Mouse (Mus musculus) embryonic fibroblast, embryonic 13.5 days (primary cell): Measurements from ENCODE around the gene 1700001C19Rik.

Source experiments
- CTCF ChIP-seq: IDR thresholded peaks from 2 replicates; pipeline ENCODE4 v1.5.1; 2011; ENCODE audit warnings: mild to moderate bottlenecking, control low read depth, low read length, moderate library complexity, borderline replicate concordance; ENCODE audit not compliant: insufficient read depth
- POLR2A ChIP-seq: IDR thresholded peaks from 2 replicates; pipeline ENCODE4 v1.6.1; 2011; ENCODE audit warnings: low read depth, mild to moderate bottlenecking, control low read depth, low read length, moderate library complexity

DNA sequence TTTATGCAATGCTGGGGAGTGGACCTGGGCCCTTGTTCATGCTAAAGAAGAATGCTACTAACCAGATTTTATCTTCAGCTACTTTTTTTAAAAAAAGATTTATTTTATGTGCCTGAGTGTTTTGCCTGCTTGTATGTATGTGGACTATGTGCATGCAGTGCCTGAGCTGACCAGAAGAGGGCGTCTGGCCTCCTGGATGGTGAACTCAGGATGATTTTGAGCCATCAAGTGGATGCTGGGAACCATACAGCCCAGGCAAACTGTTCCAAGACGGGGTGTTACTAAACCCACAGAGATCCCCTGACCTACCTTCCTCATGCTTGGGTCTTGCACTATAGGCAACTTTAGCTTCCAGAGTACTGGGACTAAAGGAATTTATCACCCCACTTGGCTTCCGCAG, 38.5 kb upstream of the 1700001C19Rik start:
- TF ChIP-seq CTCF, result peak; percentile 58; the same call in 1 of the 2 replicates
- TF ChIP-seq POLR2A, result no peak
